Comparison of ENCODE assay signal across 8 mouse cellular contexts in genomic region chr10:128945675-128946074, GRCm38 (mm10). TPM values are rescaled to one million over a fixed set of nuclear protein-coding genes. Genes with fewer than 3 reads are reported as not detected.
DNase-seq lines count a peak whose midpoint lies in the region; ATAC-seq and TF ChIP-seq lines count a peak whose summit lies in the region.

No protein-coding gene starts in this region.

- 0 out of 2 replicates have a peak, but pooled peaks cover 4% of the 10 kb centered on the region for H3K4me1 ChIP-seq in heart, embryonic 10.5 days
- no peaks in the 10 kb centered on the region for H3K4me1 ChIP-seq in bone marrow, adult 2 months (ENCODE audit: control insufficient read depth, insufficient read depth, low read length)

- no peak overlapping the region for H3K27ac ChIP-seq in heart, embryonic 10.5 days
- no peak overlapping the region for H3K27ac ChIP-seq in bone marrow, adult 2 months (ENCODE audit: control insufficient read depth, insufficient read depth, low read depth, low read length, poor library complexity)

- no peaks in the 10 kb centered on the region for H3K79me3 ChIP-seq in C2C12 (ENCODE audit: low read depth)

- peak; percentile 80 for TF ChIP-seq CTCF in C2C12 (IDR thresholded peaks at IDR 0.05; ENCODE audit: control insufficient read depth, insufficient read depth, insufficient read length)
- TF ChIP-seq CTCF in bone marrow, adult 2 months (IDR thresholded peaks at IDR 0.05; ENCODE audit: control insufficient read depth, insufficient read depth, low read length), result peak; percentile 57

- peaks cover 6% of the 10 kb centered on the region for H3K79me2 ChIP-seq in C2C12 (ENCODE audit: control insufficient read depth, insufficient read depth)

- H3K4me3 ChIP-seq in heart, embryonic 10.5 days, result no peak overlapping the region
- H3K4me3 ChIP-seq in C2C12 (ENCODE audit: insufficient read depth, poor library complexity, severe bottlenecking), result no peak overlapping the region
- H3K4me3 ChIP-seq in bone marrow, adult 2 months (replicated peaks; ENCODE audit: control insufficient read depth, low read depth, low read length), result no peak overlapping the region

- TF ChIP-seq POLR2A in bone marrow, adult 2 months (IDR thresholded peaks at IDR 0.05; ENCODE audit: borderline replicate concordance, control insufficient read depth, low read depth, low read length), result no peak

- intact Hi-C loops in heart, postnatal 36 days (cut with DNase I), result loop anchor here (2.0 kb wide), 1 partner anchor 33 kb away; no protein-coding TSS in a partner anchor

- DNase-seq in heart, adult 11 months, result peak; percentile 88
- DNase-seq in heart, embryonic 10.5 days (ENCODE audit: low spot score), result no peak
- peak; percentile 59 to 65 for DNase-seq in heart, postnatal 36 days
- no peak for DNase-seq in urinary bladder, postnatal 25 days (ENCODE audit: low spot score)
- no peak for DNase-seq in spleen, postnatal 36 days (ENCODE audit: low spot score in 2 of 2)

- no peaks in the 10 kb centered on the region for H3K36me3 ChIP-seq in heart, embryonic 10.5 days
- peaks cover 70% of the 10 kb centered on the region for H3K36me3 ChIP-seq in C2C12 (ENCODE audit: control insufficient read depth, insufficient read depth)

- WGBS in heart, embryonic 10.5 days, result 20% methylated on average over 3 of the region's 3 CpGs
- WGBS in bone marrow, adult 2 months, result 23% methylated on average over 3 of the region's 3 CpGs

- no peak overlapping the region for H3ac ChIP-seq in C2C12 (ENCODE audit: control insufficient read depth, insufficient read length, low read depth)

- ATAC-seq in megakaryocyte, adult 5-6 weeks (ENCODE audit: poor library complexity, severe bottlenecking), result peak; percentile 63

- peaks cover 39% of the 10 kb centered on the region; the same call in 1 of the 2 replicates for H3K27me3 ChIP-seq in heart, embryonic 10.5 days (ENCODE audit: insufficient read depth, poor library complexity, severe bottlenecking)
- H3K27me3 ChIP-seq in C2C12 (ENCODE audit: control insufficient read depth, insufficient read depth, insufficient read length), result no peaks in the 10 kb centered on the region

- H3K9me3 ChIP-seq in heart, embryonic 10.5 days, result no peaks in the 10 kb centered on the region

TF ChIP-seq in C2C12, 6 proteins besides CTCF, POLR2A, EP300 and RAD21:
- TF ChIP-seq MYOD1 (IDR thresholded peaks at IDR 0.05; ENCODE audit: control insufficient read depth, insufficient read length, low read depth), result no peak
- no peak for TF ChIP-seq CEBPB (IDR thresholded peaks at IDR 0.05; ENCODE audit: low read depth)
- TF ChIP-seq FOSL1 (IDR thresholded peaks at IDR 0.05; ENCODE audit: insufficient read depth, low read length, poor library complexity, severe bottlenecking), result no peak

RNA-seq across cellular contexts. Expression of gene Itga7, which starts 12.1 kb away (rescaled TPM):
- 1.1 and 1.3 TPM in 2 replicates for polyA plus RNA-seq in heart, embryonic 10.5 days (2016; fragmentation: Nextera tagmentation; extraction: Ambion mirVana)
- 100 TPM for polyA plus RNA-seq in C2C12 (2012; fragmentation: generic; extraction: Trizol)
- 1.4 and 1.9 TPM in 2 replicates for polyA plus RNA-seq in bone marrow, adult 2 months (2011; ENCODE audit: insufficient read depth, insufficient read length, low replicate concordance, missing spikeins)
- 100 to 1,000 TPM; 160 to 167 TPM for total RNA-seq in heart, postnatal 36 days (2021)
- total RNA-seq in megakaryocyte, adult 5-6 weeks (2015), result not detected in 2 replicates
- total RNA-seq in megakaryocyte, adult 5-6 weeks (2017), result not detected in 2 replicates

RNA-seq across cellular contexts. Expression of gene Mettl7b, which starts 15.1 kb away (rescaled TPM):
- polyA plus RNA-seq in heart, embryonic 10.5 days (2016; fragmentation: Nextera tagmentation; extraction: Ambion mirVana), result not detected in 2 replicates
- not detected for polyA plus RNA-seq in C2C12 (2012; fragmentation: generic; extraction: Trizol)
- polyA plus RNA-seq in bone marrow, adult 2 months (2011; ENCODE audit: insufficient read depth, insufficient read length, low replicate concordance, missing spikeins), result 1.3 and 3.7 TPM in 2 replicates
- total RNA-seq in heart, postnatal 36 days (2021), result not detected
- total RNA-seq in megakaryocyte, adult 5-6 weeks (2015), result not detected in 2 replicates
- total RNA-seq in megakaryocyte, adult 5-6 weeks (2017), result not detected in 2 replicates

RNA-seq across cellular contexts. Expression of gene Bloc1s1, which starts 21.8 kb away (rescaled TPM):
- 182 and 194 TPM in 2 replicates for polyA plus RNA-seq in heart, embryonic 10.5 days (2016; fragmentation: Nextera tagmentation; extraction: Ambion mirVana)
- polyA plus RNA-seq in C2C12 (2012; fragmentation: generic; extraction: Trizol), result 204 TPM
- 78.6 and 92.7 TPM in 2 replicates for polyA plus RNA-seq in bone marrow, adult 2 months (2011; ENCODE audit: insufficient read depth, insufficient read length, low replicate concordance, missing spikeins)
- 100 to 1,000 TPM; 184 to 206 TPM for total RNA-seq in heart, postnatal 36 days (2021)
- 190 and 212 TPM in 2 replicates for total RNA-seq in megakaryocyte, adult 5-6 weeks (2015)
- 135 and 165 TPM in 2 replicates for total RNA-seq in megakaryocyte, adult 5-6 weeks (2017)

RNA-seq across cellular contexts. Expression of gene Rdh5, which starts 23.0 kb away (rescaled TPM):
- 8.8 and 9.9 TPM in 2 replicates for polyA plus RNA-seq in heart, embryonic 10.5 days (2016; fragmentation: Nextera tagmentation; extraction: Ambion mirVana)
- 12.6 TPM for polyA plus RNA-seq in C2C12 (2012; fragmentation: generic; extraction: Trizol)
- polyA plus RNA-seq in bone marrow, adult 2 months (2011; ENCODE audit: insufficient read depth, insufficient read length, low replicate concordance, missing spikeins), result 2.6 and 6.2 TPM in 2 replicates
- 1 to 10 TPM; 6.4 to 7.5 TPM for total RNA-seq in heart, postnatal 36 days (2021)
- total RNA-seq in megakaryocyte, adult 5-6 weeks (2015), result 3.4 and 6.0 TPM in 2 replicates
- total RNA-seq in megakaryocyte, adult 5-6 weeks (2017), result 0.94 and 3.6 TPM in 2 replicates

RNA-seq across cellular contexts. Expression of gene Olfr9, which starts 43.6 kb away (rescaled TPM):
- polyA plus RNA-seq in heart, embryonic 10.5 days (2016; fragmentation: Nextera tagmentation; extraction: Ambion mirVana), result not detected in 2 replicates
- polyA plus RNA-seq in C2C12 (2012; fragmentation: generic; extraction: Trizol), result not detected
- polyA plus RNA-seq in bone marrow, adult 2 months (2011; ENCODE audit: insufficient read depth, insufficient read length, low replicate concordance, missing spikeins), result not detected in 2 replicates
- not detected for total RNA-seq in heart, postnatal 36 days (2021)
- total RNA-seq in megakaryocyte, adult 5-6 weeks (2015), result not detected in 2 replicates
- total RNA-seq in megakaryocyte, adult 5-6 weeks (2017), result not detected in 2 replicates

Comparison
In these comparisons a context has a peak if more than half of its experiments do, and no peak if none do; other contexts are left out.
1. DNase-seq: peak in heart, adult 11 months (single experiment) and heart, postnatal 36 days (2 of 2); none in heart, embryonic 10.5 days (single experiment), urinary bladder, postnatal 25 days (single experiment) and spleen, postnatal 36 days (0 of 2).
2. RNA of gene Itga7, which starts 12.1 kb away (polyA plus RNA-seq): 100 TPM in C2C12 (single experiment); 1.4 to 1.9 TPM in bone marrow, adult 2 months and 1.1 to 1.3 TPM in heart, embryonic 10.5 days; every median in the first group is over 10 times any median in the second.